Mouse (Mus musculus) right cerebral cortex, postnatal 14 days (tissue): ENCODE results near the gene Stat5b.

Source experiments
- DNase-seq: peaks from one replicate; pipeline ENCODE4 v3.0.0; 2022

Gene Stat5b

DNA sequence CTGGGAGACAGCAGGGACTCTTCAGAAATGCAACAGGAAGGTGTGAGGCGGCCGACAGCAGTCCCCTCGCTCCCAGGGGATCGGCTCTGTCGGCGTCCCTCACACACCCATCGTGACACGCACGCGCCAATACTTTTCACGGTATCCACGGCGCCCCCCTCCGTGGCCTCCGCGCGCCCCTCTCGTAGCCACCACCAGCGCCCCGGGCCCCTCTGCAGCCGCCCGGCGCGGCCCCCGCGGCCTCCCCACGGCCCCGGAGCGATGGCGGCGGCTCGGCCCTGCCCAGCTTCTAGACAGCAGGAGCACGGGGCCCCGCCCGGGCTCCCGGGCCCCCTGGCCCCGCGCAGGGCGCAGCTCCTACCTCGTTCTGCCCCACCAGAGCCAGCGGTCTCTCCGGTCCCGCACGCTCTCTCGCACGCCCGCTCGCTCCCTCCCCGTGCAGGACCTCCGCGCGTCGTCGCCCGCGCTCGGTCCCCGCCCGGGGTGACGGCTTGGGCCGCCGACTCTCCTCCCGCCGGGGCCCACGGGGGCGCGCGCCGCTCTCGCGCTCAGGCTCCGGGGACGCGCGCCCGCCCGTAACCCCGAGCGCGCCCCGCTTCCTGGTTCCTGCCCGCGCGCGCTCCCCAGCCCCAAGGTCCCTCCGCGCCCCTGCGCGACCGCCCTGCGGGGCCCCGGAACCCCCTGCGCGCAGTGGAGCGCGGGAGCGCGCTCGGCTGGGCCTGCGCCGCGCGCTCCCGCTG lies at the start of gene Stat5b:
Gene Stat5b (minus strand): TSS at position 687 of the 740 bp plus-strand sequence.
- DNase-seq: peak; percentile 69

DNA sequence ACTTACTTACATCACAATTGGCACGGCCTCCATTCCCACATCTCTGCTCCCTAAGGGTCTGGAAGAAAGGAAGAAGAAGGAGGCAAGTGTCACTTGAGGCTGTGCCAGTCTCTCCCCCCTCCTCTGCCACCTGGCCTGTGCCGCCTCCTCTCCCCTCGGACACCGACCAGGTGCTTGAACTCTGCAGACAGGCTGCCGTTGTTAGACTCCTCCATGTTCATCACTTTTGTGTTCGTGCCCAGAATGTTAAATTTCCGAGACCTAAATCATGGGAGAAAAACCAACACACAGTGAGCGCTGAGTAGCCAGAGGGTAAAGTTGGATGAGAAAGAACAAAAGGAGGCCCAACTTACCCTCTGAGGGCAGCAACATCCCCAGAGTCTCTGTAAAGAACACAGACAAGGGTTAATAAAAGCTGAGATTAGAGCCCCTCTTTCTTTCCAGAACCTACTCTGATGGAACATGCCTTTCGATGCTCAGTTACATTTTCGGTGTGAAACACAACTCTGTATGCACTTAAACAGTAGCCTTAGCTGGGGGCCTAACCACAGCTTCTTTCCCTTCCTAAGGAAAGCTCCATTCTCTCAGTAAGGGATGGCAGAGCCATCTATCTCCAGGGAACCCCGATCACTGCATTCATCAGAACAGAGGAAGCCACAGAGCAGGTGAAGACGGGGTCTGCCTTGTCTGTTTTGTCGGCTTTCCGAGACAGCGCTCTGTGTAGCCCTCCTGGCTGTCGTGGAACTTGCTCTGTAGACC lies 48.1 kb upstream of the Stat5b start:
- no peak for DNase-seq

DNA sequence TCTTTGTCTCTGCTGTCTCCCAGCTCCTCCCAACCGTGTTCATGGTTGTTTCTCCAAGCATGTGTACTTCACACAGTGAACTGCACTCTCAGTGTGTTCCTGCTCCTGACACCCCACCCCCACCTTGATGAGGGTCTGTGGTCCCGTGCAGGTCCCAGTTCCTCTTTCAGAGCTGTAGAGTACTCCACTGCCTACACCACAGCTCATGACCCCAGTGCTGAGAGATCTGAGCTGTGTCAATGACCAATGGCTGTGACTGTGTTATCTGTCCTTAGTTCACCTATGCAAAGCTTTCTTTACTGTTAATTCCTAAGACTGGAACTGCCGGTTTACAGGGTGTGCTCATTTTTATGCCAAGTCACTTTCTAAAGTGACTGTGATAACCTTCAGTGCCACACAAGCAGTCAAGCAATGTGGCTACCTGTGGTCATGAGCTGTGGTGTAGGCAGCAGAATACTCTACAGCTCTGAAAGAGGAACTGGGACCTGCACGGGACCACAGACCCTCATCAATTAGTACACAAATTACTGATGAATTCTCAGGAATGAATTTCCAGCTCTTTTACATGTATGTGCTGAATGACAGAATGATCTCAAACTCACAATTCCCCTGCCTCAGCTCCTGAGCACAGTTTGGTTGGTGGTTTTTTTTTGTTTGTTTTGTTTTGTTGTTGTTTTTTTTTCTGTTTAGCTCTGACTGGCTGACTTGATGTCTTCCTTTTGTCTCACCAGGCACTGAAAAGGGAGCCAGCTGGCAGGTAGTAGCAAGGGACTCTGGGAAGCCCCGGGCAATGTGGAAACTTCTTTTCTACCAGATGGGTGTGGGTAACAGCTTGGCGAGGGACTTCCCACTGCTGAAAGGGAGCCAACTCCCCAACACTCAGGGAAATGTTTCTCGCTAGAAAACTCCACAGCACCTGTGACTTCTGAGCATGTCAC lies 47.0 kb upstream of the Stat5b start:
- peak; percentile 46 for DNase-seq

DNA sequence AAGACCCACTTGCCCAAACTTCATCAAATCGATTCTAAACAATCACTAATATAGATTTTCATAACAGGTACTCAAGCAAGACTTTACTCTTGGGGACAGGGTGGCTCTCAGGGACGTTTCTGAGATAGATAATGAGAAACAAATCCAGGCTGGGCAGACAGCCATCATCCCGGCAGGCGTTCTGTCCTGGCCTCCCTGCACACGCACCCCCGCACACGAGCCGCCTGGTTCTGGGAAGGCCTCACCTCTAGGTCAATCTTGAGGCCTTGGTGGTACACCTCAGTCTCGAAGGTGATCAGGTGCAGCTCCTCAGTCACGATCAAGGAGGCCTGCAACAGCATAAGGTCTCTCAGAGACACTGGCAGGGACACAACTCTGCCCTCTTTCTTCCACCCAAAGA lies 45.6 kb upstream of the Stat5b start:
- DNase-seq: no peak

DNA sequence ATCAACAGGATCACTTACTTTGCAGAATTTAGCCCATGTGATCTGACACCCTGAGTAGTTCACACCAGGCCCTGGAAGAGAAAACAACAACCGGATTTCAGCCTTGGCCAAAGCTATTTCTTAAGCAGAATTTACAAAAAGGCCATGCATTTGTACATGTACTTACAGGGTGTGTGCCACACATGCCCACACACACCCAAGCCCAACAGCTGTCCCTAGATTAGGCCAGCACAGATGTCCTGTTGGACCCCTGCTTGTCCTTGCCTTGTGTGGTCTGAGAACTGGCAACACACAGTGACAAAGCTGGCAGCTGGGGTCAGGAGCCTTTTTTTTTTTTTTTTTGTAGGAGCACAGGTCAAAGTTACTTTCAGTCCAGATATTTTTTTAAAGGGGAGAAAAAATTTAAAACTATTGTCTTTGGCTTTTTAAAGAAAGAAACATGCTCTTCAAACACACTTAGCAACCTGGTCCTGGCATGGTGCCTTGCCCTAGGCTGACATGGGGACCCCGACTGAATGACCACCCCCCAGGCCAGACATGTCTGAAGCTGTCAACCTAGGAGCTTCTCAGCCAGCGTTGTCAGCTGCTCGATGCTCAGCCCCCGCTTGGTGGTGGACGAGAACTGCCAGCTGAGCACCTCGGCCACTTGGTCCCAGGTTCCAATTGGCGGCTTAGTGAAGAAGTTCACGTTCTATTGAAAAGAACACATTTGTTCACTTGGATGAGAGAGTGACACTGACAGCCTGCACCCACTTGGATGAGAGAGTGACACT lies 43.8 kb upstream of the Stat5b start:
- no peak for DNase-seq

- peak; percentile 88 for DNase-seq
These were observed 43.0 kb upstream of the Stat5b start for GRCm38 (mm10) chr11:100893482-100893881.

DNA sequence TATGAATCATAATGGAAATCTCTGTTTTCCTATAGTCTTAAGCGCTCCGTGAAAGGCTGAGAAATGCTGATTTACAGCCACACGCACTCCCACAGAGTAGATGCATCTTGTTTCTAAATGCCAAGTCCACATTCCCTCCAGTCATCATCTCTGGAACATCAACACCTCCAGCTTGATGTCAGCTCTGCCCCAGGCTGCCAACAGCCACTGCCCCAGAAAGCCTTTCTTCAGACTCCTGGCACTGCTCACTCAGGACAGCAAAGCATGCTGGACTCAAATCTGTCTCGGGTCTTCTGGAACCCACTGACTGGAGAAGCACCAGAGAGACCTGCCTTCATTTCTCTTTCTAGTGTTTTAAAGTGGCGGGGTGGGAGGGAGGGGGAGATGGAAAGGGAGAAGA lies 41.9 kb upstream of the Stat5b start:
- no peak for DNase-seq

GRCm38 (mm10) chr11:100891256-100892123 lies 41.0 kb upstream of the Stat5b start:
- no peak for DNase-seq

DNA sequence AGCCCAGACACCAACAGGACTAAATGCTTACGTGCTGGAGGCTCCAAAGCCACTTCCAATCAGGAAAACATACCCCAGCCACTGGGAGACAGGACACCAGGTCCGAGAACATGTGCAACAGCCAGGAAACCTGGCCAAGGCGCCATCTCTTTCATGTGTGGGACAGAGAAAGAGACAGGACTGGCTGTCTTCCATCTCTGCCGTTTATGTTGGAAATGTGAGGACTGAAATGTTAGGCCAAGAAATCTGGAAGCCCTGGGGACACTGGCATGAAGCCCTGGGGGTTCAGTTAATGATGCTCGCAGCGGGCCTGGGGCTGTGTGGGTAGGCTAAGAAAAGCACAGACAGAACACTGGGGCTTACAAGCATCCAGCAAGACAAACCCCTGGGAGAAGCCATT lies 40.0 kb upstream of the Stat5b start:
- DNase-seq: no peak

DNA sequence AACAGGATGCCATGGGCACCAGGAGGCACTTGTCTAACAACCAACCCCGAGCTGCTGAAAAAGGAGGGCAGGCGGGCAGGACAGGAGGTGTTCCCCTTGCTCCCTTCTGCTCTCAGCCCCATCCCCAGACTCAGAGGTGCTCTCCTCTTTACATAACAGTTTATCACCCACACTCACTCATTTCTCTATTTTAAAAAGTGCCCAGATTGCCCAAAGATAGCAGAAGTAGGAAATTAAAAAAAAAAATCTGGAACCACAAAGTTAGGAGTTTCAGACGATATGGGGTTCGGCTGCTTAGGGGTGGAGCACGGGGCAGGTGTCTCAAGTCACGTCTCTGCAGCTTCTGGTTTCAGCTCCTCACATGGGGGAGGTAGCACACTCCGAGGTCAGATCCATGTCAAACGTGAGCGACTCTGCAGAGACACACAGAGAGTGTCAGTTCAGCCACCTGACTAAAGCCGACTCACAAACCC lies 37.9 kb upstream of the Stat5b start:
- DNase-seq: no peak

GRCm38 (mm10) chr11:100887764-100888163 lies 37.2 kb upstream of the Stat5b start:
- DNase-seq: no peak

DNA sequence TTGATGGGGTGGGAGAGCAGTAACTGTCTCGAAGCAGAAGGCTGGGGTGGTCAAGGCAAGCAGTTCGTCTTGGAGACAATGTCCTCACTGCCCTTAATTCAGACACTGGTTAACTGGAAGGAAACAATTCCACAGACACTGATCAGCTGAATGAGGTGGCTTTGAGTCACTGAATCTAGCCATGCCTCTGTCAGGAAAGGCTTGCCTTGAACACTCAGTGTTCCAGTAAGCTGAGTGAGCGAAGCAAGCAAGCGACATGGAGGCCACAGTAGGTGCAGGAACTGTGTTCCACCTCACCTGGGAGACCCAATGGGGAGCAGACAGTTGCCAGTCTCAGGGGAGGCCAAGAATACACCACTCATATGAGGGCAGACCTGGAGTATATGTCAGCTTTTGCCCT lies 36.7 kb upstream of the Stat5b start:
- no peak for DNase-seq

- no peak for DNase-seq
These were observed 35.7 kb upstream of the Stat5b start for GRCm38 (mm10) chr11:100886188-100886740.

GRCm38 (mm10) chr11:100885472-100885871 lies 34.9 kb upstream of the Stat5b start:
- no peak for DNase-seq

DNA sequence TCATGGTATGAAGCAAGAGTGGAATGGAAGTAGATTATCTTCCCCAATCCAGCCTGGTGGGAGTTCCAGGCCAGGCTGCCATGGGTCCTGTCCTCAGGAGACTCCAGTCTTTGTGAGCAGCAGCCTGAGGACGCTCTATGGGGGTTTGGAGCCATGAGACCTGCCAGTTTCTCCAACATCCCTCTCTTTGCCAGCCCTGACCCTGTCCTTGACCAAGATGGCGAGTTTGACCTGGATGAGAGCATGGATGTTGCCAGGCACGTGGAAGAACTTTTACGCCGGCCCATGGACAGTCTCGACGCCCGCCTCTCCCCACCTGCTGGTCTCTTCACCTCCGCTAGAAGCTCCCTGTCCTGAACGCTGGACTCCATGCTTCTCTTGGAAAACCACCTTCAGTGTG lies 33.1 kb upstream of the Stat5b start:
- DNase-seq: no peak

DNA sequence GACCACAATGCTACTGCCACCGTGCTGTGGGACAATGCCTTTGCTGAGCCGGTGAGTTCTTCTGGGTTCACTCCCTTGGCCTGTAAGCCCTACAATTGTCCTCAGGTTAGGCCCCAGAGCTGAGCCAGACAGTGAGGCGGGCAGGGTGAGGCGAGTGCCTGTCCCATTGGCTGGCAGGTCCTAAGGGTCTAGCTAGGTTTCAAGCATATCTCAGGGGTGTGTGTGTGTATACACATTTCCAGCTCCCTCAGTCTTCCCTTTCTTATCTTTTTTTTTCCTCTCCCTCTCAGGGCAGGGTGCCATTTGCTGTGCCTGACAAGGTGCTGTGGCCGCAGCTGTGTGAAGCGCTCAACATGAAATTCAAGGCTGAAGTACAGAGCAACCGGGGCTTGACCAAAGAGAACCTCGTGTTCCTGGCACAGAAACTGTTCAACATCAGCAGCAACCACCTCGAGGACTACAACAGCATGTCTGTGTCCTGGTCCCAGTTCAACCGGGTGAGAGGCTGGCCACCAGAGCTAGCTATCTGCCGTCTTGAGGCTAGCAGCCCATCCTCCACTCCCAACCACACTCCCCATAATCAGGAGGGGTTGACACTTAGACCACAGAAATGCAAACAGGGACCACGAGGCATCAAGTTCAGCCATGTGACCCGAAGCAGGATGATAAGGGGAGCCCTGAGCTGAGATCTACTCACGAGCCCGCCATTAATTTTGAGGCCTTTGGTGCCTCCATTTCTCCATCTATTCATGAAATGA lies 29.0 kb upstream of the Stat5b start:
- no peak for DNase-seq

- no peak for DNase-seq
These were observed 25.2 kb upstream of the Stat5b start for GRCm38 (mm10) chr11:100875761-100876160.

- no peak for DNase-seq
These were observed 20.4 kb upstream of the Stat5b start for GRCm38 (mm10) chr11:100870968-100871350.

- no peak for DNase-seq
These were observed 19.9 kb upstream of the Stat5b start for GRCm38 (mm10) chr11:100870256-100870967.

GRCm38 (mm10) chr11:100865618-100866017 lies 15.1 kb upstream of the Stat5b start:
- no peak for DNase-seq
